Mouse (Mus musculus): ENCODE measurements around the gene Olfr972. TPM values are rescaled to one million over a fixed set of nuclear protein-coding genes. Genes with fewer than 3 reads are reported as not detected.
"Not testable (repeated sequence)": the region's sequence is repeated elsewhere in the genome, so short reads cannot be mapped to it uniquely, and the experiment has no call there.

The Olfr972 gene
- not detected in 2 replicates for polyA plus RNA-seq (2014; fragmentation: Nextera tagmentation; extraction: Ambion mirVana)

- ATAC-seq (ENCODE audit: insufficient read depth, low FRiP score, low TSS enrichment) (no peak), DNase-seq (ENCODE audit: low spot score) (no peak)
- no peak within 1 kb of the TSS for H3K27ac ChIP-seq (ENCODE audit: low read depth, low read length)
- H3K36me3 ChIP-seq (ENCODE audit: control insufficient read depth, insufficient read depth, low read length) = no peaks in the 10 kb centered on the region
- 74% methylated on average over 2 of the region's 2 CpGs for WGBS
- H3K4me3 ChIP-seq (ENCODE audit: low read depth, low read length) = no peak within 1 kb of the TSS
- no peaks in the 10 kb centered on the region for H3K4me1 ChIP-seq (ENCODE audit: control insufficient read depth, insufficient read depth, low read length)
- H3K9ac ChIP-seq (ENCODE audit: low read length) = no peak within 1 kb of the TSS
- no peaks in the 10 kb centered on the region for H3K27me3 ChIP-seq (ENCODE audit: control insufficient read depth, insufficient read depth, low read length)
- H3K9me3 ChIP-seq (ENCODE audit: control insufficient read depth, low read length) = no peaks in the 10 kb centered on the region
- H3K4me2 ChIP-seq (ENCODE audit: low read depth) = no peak within 1 kb of the TSS
Measured at GRCm38 (mm10) chr9:39866122-39866521, at the start of gene Olfr972. Gene Olfr972 (plus strand): TSS chr9:39866422.

- not testable (repeated sequence) for H3K4me3 ChIP-seq (ENCODE audit: low read depth, low read length); H3K27ac ChIP-seq (ENCODE audit: low read depth, low read length); H3K4me1 ChIP-seq (ENCODE audit: control insufficient read depth, insufficient read depth, low read length); H3K27me3 ChIP-seq (ENCODE audit: control insufficient read depth, insufficient read depth, low read length); H3K36me3 ChIP-seq (ENCODE audit: control insufficient read depth, insufficient read depth, low read length); H3K9me3 ChIP-seq (ENCODE audit: control insufficient read depth, low read length); DNase-seq (ENCODE audit: low spot score); H3K4me2 ChIP-seq (ENCODE audit: low read depth); ATAC-seq (ENCODE audit: insufficient read depth, low FRiP score, low TSS enrichment); H3K9ac ChIP-seq (ENCODE audit: low read length)
- 89% methylated on average over 1 of the region's 2 CpGs for WGBS
Measured at GRCm38 (mm10) chr9:39836576-39836975, 29.6 kb upstream of the Olfr972 start, which contains the start of gene Olfr971. Gene Olfr971 (plus strand): TSS chr9:39836876.

- H3K4me1 ChIP-seq (ENCODE audit: control insufficient read depth, insufficient read depth, low read length); H3K27me3 ChIP-seq (ENCODE audit: control insufficient read depth, insufficient read depth, low read length); H3K4me3 ChIP-seq (ENCODE audit: low read depth, low read length); ATAC-seq (ENCODE audit: insufficient read depth, low FRiP score, low TSS enrichment); H3K9me3 ChIP-seq (ENCODE audit: control insufficient read depth, low read length); H3K36me3 ChIP-seq (ENCODE audit: control insufficient read depth, insufficient read depth, low read length); DNase-seq (ENCODE audit: low spot score); H3K27ac ChIP-seq (ENCODE audit: low read depth, low read length); H3K9ac ChIP-seq (ENCODE audit: low read length); H3K4me2 ChIP-seq (ENCODE audit: low read depth): not testable (repeated sequence)
- WGBS = 91% methylated on average over 1 of the region's 1 CpGs
Measured at GRCm38 (mm10) chr9:39871986-39872385, 5.8 kb downstream of the Olfr972 start.

GRCm38 (mm10) chr9:39877541-39878396 lies 11.5 kb downstream of the Olfr972 start:
- not testable (repeated sequence) for ATAC-seq (ENCODE audit: insufficient read depth, low FRiP score, low TSS enrichment); DNase-seq (ENCODE audit: low spot score)
- WGBS = no CpG with 5 or more reads among the region's 4 CpGs

GRCm38 (mm10) chr9:39905106-39905505 lies 38.9 kb downstream of the Olfr972 start:
- Histone ChIP-seq H3K4me2 (ENCODE audit: low read depth) (no peak overlapping the region), H3K27ac (ENCODE audit: low read depth, low read length) (no peak overlapping the region), H3K4me3 (ENCODE audit: low read depth, low read length) (no peak overlapping the region), H3K27me3 (ENCODE audit: control insufficient read depth, insufficient read depth, low read length) (no peaks in the 10 kb centered on the region), H3K36me3 (ENCODE audit: control insufficient read depth, insufficient read depth, low read length) (no peaks in the 10 kb centered on the region), H3K4me1 (ENCODE audit: control insufficient read depth, insufficient read depth, low read length) (no peaks in the 10 kb centered on the region), H3K9me3 (ENCODE audit: control insufficient read depth, low read length) (no peaks in the 10 kb centered on the region), H3K9ac (ENCODE audit: low read length) (no peak overlapping the region)
- DNase-seq (ENCODE audit: low spot score) (no peak), ATAC-seq (ENCODE audit: insufficient read depth, low FRiP score, low TSS enrichment) (no peak)
- WGBS = 80% methylated on average over 6 of the region's 6 CpGs

More at GRCm38 (mm10) chr9:39877541-39878396, 11.5 kb downstream of the Olfr972 start:
- not testable (repeated sequence) for H3K4me1 ChIP-seq (ENCODE audit: control insufficient read depth, insufficient read depth, low read length); H3K4me3 ChIP-seq (ENCODE audit: low read depth, low read length); H3K27me3 ChIP-seq (ENCODE audit: control insufficient read depth, insufficient read depth, low read length); H3K9me3 ChIP-seq (ENCODE audit: control insufficient read depth, low read length); H3K27ac ChIP-seq (ENCODE audit: low read depth, low read length); H3K4me2 ChIP-seq (ENCODE audit: low read depth); H3K9ac ChIP-seq (ENCODE audit: low read length); H3K36me3 ChIP-seq (ENCODE audit: control insufficient read depth, insufficient read depth, low read length)

GRCm38 (mm10) chr9:39907036-39907435 lies 40.8 kb downstream of the Olfr972 start, which contains the start of gene Olfr229:
Gene Olfr229 (plus strand): TSS chr9:39907336.
- H3K27ac ChIP-seq (ENCODE audit: low read depth, low read length) = no peak within 1 kb of the TSS
- WGBS = 75% methylated on average over 2 of the region's 2 CpGs

GRCm38 (mm10) chr9:39909939-39910338 lies 43.7 kb downstream of the Olfr972 start:
- DNase-seq (ENCODE audit: low spot score) (no peak), ATAC-seq (ENCODE audit: insufficient read depth, low FRiP score, low TSS enrichment) (no peak)
- H3K4me1 ChIP-seq (ENCODE audit: control insufficient read depth, insufficient read depth, low read length) = no peaks in the 10 kb centered on the region
- no peaks in the 10 kb centered on the region for H3K27me3 ChIP-seq (ENCODE audit: control insufficient read depth, insufficient read depth, low read length)
- no peak overlapping the region for H3K9ac ChIP-seq (ENCODE audit: low read length)
- 87% methylated on average over 3 of the region's 3 CpGs for WGBS
- no peak overlapping the region for H3K4me2 ChIP-seq (ENCODE audit: low read depth)
- H3K4me3 ChIP-seq (ENCODE audit: low read depth, low read length) = no peak overlapping the region
- H3K9me3 ChIP-seq (ENCODE audit: control insufficient read depth, low read length) = no peaks in the 10 kb centered on the region
- no peaks in the 10 kb centered on the region for H3K36me3 ChIP-seq (ENCODE audit: control insufficient read depth, insufficient read depth, low read length)
- no peak overlapping the region for H3K27ac ChIP-seq (ENCODE audit: low read depth, low read length)

More at GRCm38 (mm10) chr9:39907036-39907435, 40.8 kb downstream of the Olfr972 start, which contains the start of gene Olfr229:
- H3K4me3 ChIP-seq (ENCODE audit: low read depth, low read length) = no peak within 1 kb of the TSS
- H3K27me3 ChIP-seq (ENCODE audit: control insufficient read depth, insufficient read depth, low read length) = no peaks in the 10 kb centered on the region
- DNase-seq (ENCODE audit: low spot score) = no peak
- H3K9ac ChIP-seq (ENCODE audit: low read length) = no peak within 1 kb of the TSS
- ATAC-seq (ENCODE audit: insufficient read depth, low FRiP score, low TSS enrichment) = no peak
- no peaks in the 10 kb centered on the region for H3K9me3 ChIP-seq (ENCODE audit: control insufficient read depth, low read length)
- H3K4me1 ChIP-seq (ENCODE audit: control insufficient read depth, insufficient read depth, low read length) = no peaks in the 10 kb centered on the region
- no peak within 1 kb of the TSS for H3K4me2 ChIP-seq (ENCODE audit: low read depth)
- no peaks in the 10 kb centered on the region for H3K36me3 ChIP-seq (ENCODE audit: control insufficient read depth, insufficient read depth, low read length)

All from neural tube, embryonic 11.5 days (tissue).